Mouse (Mus musculus) heart, embryonic 12.5 days (tissue): ENCODE measurements around the gene Gm14569. TPM values are rescaled to one million over a fixed set of nuclear protein-coding genes. Genes with fewer than 3 reads are reported as not detected.

Experiments used
- ATAC-seq: fragments of 200-750 bp; cut with Nextera tagmentation; 2 replicates; pipeline ENCODE4 v1.8.0; 2017; ENCODE audit warnings: moderate TSS enrichment, moderate library complexity; ENCODE audit not compliant: insufficient number of reproducible peaks, low FRiP score
- H3K27ac ChIP-seq: fragments of 300-500 bp; sonication (generic); 2 replicates; pipeline ENCODE4 v1.5.1; 2016; ENCODE audit warnings: mild to moderate bottlenecking, moderate library complexity; ENCODE audit not compliant: poor library complexity, severe bottlenecking
- H3K27me3 ChIP-seq: fragments of 300-500 bp; sonication (generic); replicated peaks from 2 replicates; pipeline ENCODE4 v1.6.1; 2016; ENCODE audit warnings: mild to moderate bottlenecking, moderate library complexity
- H3K36me3 ChIP-seq: fragments of 300-500 bp; sonication (generic); 2 replicates; pipeline ENCODE4 v1.6.1; 2016; ENCODE audit warnings: mild to moderate bottlenecking, moderate library complexity
- H3K4me1 ChIP-seq: fragments of 300-500 bp; sonication (generic); replicated peaks from 2 replicates; pipeline ENCODE4 v1.6.1; 2016; ENCODE audit warnings: mild to moderate bottlenecking
- H3K4me2 ChIP-seq: fragments of 300-500 bp; sonication (generic); 2 replicates; pipeline ENCODE4 v1.6.1; 2016; ENCODE audit warnings: mild to moderate bottlenecking, moderate library complexity
- H3K4me3 ChIP-seq: fragments of 300-500 bp; sonication (generic); 2 replicates; pipeline ENCODE4 v1.5.1; 2016; ENCODE audit warnings: mild to moderate bottlenecking
- H3K9ac ChIP-seq: fragments of 300-500 bp; sonication (generic); 2 replicates; pipeline ENCODE4 v1.6.1; 2016; ENCODE audit warnings: mild to moderate bottlenecking, moderate library complexity
- H3K9me3 ChIP-seq: fragments of 300-500 bp; sonication (generic); replicated peaks from 2 replicates; pipeline ENCODE4 v1.6.1; 2016; ENCODE audit warnings: mild to moderate bottlenecking, moderate library complexity
- WGBS: fragments of 180-500 bp; shearing (Covaris S2); methylation state at CpG from one replicate; pipeline ENCODE4 v1.1.7; 2016; 5-methylcytosine and 5-hydroxymethylcytosine counted together
- polyA plus RNA-seq: library from polyadenylated mRNA; unstranded; fragments of >200 nt; fragmentation: Nextera tagmentation; extraction: Ambion mirVana; gene quantifications from 2 replicates; pipeline ENCODE4 v1.2.1, GENCODE M21; 2016

Gene Gm14569
- polyA plus RNA-seq, 1 experiment from 2014 or later = not detected

DNA sequence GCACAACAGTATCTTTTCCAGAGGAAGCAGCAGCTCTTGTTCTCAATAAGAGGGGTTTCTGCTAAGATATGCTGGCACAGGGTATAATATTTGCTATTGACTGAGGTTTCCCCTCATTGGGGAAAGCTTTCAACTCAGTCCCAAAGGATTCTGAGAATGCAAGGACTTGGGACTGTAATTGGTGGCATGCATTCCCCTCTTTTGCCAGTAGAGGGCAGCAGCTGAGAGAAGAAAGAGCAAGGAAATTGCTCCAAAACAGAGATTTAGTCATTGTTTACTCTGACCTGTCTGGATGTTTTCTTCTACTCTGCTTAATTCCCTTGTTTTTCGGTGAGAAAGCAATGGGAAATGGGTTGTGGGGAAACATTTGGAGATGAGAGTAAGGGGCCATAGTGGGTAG is 35.6 kb downstream of the Gm14569 start:
- H3K4me1 ChIP-seq = no peaks in the 10 kb centered on the region
- WGBS = 32% methylated on average over 1 of the region's 1 CpGs
- ATAC-seq = no peak
- H3K36me3 ChIP-seq = no peaks in the 10 kb centered on the region
- no peak overlapping the region for H3K9ac ChIP-seq
- H3K27me3 ChIP-seq = no peaks in the 10 kb centered on the region
- no peaks in the 10 kb centered on the region for H3K9me3 ChIP-seq
- H3K27ac ChIP-seq = no peak overlapping the region
- no peak overlapping the region for H3K4me2 ChIP-seq
- H3K4me3 ChIP-seq = no peak overlapping the region

DNA sequence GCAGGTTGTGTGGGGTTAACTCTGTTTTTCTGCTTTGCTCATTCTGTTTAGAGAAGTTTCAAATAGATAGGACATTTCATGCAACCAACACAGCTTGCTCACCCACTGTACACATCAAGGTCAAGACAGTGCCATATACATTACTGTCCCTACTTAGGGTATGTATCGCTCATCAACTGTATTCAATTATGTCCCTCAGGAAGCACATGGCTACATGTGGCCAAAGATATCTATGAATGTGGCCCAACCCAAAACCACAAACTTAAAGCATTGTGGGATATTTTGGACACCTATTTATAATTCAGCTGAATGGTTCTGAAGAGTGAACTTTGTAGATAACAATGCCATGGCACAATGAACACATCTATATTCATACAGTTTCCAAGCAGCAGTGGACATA is 53.7 kb downstream of the Gm14569 start:
- no peaks in the 10 kb centered on the region for H3K4me1 ChIP-seq
- no peaks in the 10 kb centered on the region for H3K9me3 ChIP-seq
- no peak for ATAC-seq
- 91% methylated on average over 1 of the region's 1 CpGs for WGBS
- no peaks in the 10 kb centered on the region for H3K27me3 ChIP-seq
- no peak overlapping the region for H3K9ac ChIP-seq
- no peak overlapping the region for H3K27ac ChIP-seq
- no peak overlapping the region for H3K4me2 ChIP-seq
- H3K36me3 ChIP-seq = no peaks in the 10 kb centered on the region
- no peak overlapping the region for H3K4me3 ChIP-seq

GRCm38 (mm10) chrX:36434993-36435392 is 56.6 kb downstream of the Gm14569 start:
- Histone ChIP-seq H3K9me3 (no peaks in the 10 kb centered on the region), H3K4me3 (no peak overlapping the region), H3K9ac (no peak overlapping the region), H3K36me3 (no peaks in the 10 kb centered on the region), H3K27me3 (no peaks in the 10 kb centered on the region), H3K4me1 (no peaks in the 10 kb centered on the region), H3K4me2 (no peak overlapping the region), H3K27ac (no peak overlapping the region)
- no peak for ATAC-seq
- WGBS = 41% methylated on average over 6 of the region's 6 CpGs

DNA sequence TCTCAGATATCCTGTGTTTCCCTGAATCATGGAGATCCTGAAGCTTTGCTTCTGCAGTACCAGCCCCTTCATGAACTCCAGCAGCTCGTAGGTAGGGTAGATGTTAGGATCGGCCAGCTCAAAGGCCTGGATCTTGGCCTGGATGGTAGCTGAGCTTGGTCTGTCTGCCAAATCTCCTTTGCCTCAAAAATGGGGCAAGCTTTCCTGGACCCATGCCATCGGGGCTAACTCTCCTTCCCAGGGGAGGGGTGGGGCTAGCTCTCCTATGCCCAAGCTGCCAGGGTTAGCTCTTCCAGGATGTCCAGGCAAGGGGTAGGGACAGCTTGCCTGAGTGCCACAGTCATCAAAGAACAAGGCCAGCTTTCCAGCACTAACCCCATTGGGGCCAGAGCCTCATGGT is 72.5 kb downstream of the Gm14569 start:
- 82% methylated on average over 3 of the region's 3 CpGs for WGBS
- H3K4me2 ChIP-seq = no peak overlapping the region
- no peak overlapping the region for H3K27ac ChIP-seq
- H3K4me3 ChIP-seq = no peak overlapping the region
- H3K9me3 ChIP-seq = no peaks in the 10 kb centered on the region
- no peak for ATAC-seq
- H3K36me3 ChIP-seq = no peaks in the 10 kb centered on the region
- H3K4me1 ChIP-seq = no peaks in the 10 kb centered on the region
- H3K27me3 ChIP-seq = no peaks in the 10 kb centered on the region
- H3K9ac ChIP-seq = no peak overlapping the region

- Histone ChIP-seq H3K27me3 (no peaks in the 10 kb centered on the region), H3K4me1 (no peaks in the 10 kb centered on the region), H3K4me3 (no peak overlapping the region), H3K9ac (no peak overlapping the region), H3K27ac (no peak overlapping the region), H3K4me2 (no peak overlapping the region), H3K9me3 (no peaks in the 10 kb centered on the region), H3K36me3 (no peaks in the 10 kb centered on the region)
- 58% methylated on average over 6 of the region's 6 CpGs for WGBS
- no peak for ATAC-seq
Observed at GRCm38 (mm10) chrX:36402316-36402715, 89.3 kb downstream of the Gm14569 start.

- H3K36me3 ChIP-seq = no peaks in the 10 kb centered on the region
- ATAC-seq = no peak
- no peak within 1 kb of the TSS for H3K4me2 ChIP-seq
- no peaks in the 10 kb centered on the region for H3K4me1 ChIP-seq
- no peak within 1 kb of the TSS for H3K4me3 ChIP-seq
- H3K27ac ChIP-seq = no peak within 1 kb of the TSS
- H3K9ac ChIP-seq = no peak within 1 kb of the TSS
- 87% methylated on average over 13 of the region's 13 CpGs for WGBS
- H3K27me3 ChIP-seq = no peaks in the 10 kb centered on the region
- no peaks in the 10 kb centered on the region for H3K9me3 ChIP-seq
Observed at GRCm38 (mm10) chrX:36400980-36401379, 90.7 kb downstream of the Gm14569 start, which contains the start of gene Gm6268. Gm6268 (plus strand) TSS chrX:36401280.

DNA sequence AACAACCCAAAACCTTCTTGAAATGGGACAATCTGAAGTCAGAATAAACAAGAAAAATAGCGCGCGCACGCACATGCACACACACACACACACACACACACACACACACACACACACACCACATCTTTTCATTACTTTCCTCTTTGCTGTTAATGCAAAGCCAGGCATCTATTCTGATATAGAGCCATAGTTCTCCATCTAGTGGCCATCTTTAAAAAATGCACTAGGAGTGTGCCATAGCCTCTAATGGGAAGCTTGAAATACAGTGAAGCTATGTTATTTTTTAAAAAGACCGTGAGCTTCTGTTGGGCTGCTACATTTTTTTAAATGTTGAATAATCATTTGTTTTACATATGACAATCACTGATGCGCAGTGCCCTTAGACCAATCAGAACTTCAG is 98.4 kb downstream of the Gm14569 start:
- Histone ChIP-seq H3K36me3 (no peaks in the 10 kb centered on the region), H3K4me1 (no peaks in the 10 kb centered on the region), H3K9ac (no peak overlapping the region), H3K27me3 (no peaks in the 10 kb centered on the region), H3K27ac (no peak overlapping the region), H3K9me3 (no peaks in the 10 kb centered on the region), H3K4me3 (no peak overlapping the region), H3K4me2 (no peak overlapping the region)
- ATAC-seq = no peak
- WGBS = 43% methylated on average over 6 of the region's 6 CpGs

DNA sequence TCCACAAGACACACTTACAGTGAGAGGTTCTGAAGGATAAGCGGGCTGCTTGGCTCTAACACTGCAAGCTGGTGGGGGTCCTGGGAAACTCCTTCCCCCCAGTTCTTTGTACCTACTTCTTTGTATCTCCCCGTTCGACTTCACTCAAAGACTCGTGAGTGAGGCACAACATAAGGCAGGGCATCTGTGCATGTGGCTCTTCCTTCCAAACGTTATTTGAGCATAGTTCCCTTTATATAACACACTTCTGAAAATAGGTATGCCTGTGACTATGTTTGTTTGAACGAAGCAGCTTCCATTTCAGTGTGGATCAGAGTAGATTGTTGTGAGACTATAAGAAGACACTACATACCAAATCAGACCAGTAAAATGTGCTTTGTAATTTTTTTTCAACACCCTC is 99.0 kb downstream of the Gm14569 start:
- Histone ChIP-seq H3K9ac (no peak overlapping the region), H3K4me1 (no peaks in the 10 kb centered on the region), H3K4me3 (no peak overlapping the region), H3K4me2 (no peak overlapping the region), H3K36me3 (no peaks in the 10 kb centered on the region), H3K9me3 (no peaks in the 10 kb centered on the region), H3K27ac (no peak overlapping the region), H3K27me3 (no peaks in the 10 kb centered on the region)
- no peak for ATAC-seq
- WGBS = 56% methylated on average over 6 of the region's 6 CpGs

DNA sequence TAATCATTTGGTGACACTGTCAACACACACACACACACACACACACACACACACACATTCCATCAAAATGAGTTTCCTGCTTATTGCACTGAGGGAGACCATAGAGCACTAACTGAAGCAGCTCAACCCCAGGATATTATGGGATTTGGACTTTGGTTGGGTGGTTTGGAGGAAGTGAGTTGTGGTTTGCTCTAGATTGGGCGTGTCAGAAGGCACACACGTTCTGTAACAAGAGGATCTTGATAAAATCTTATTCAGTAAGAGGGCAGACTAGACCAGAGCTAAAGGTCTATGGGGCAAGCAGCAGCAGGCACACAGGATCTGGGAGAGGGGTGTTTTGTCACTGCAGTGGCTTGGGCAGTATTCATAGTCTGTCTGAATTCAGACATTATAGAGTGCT is 101.1 kb downstream of the Gm14569 start:
- WGBS = 37% methylated on average over 2 of the region's 2 CpGs
- no peak overlapping the region for H3K9ac ChIP-seq
- no peaks in the 10 kb centered on the region for H3K27me3 ChIP-seq
- no peak for ATAC-seq
- H3K9me3 ChIP-seq = no peaks in the 10 kb centered on the region
- no peak overlapping the region for H3K4me2 ChIP-seq
- H3K4me1 ChIP-seq = no peaks in the 10 kb centered on the region
- no peak overlapping the region for H3K4me3 ChIP-seq
- no peaks in the 10 kb centered on the region for H3K36me3 ChIP-seq
- H3K27ac ChIP-seq = no peak overlapping the region

GRCm38 (mm10) chrX:36389971-36390370 is 101.7 kb downstream of the Gm14569 start:
- Histone ChIP-seq H3K27me3 (no peaks in the 10 kb centered on the region), H3K9ac (no peak overlapping the region), H3K36me3 (no peaks in the 10 kb centered on the region), H3K27ac (no peak overlapping the region), H3K9me3 (no peaks in the 10 kb centered on the region), H3K4me2 (no peak overlapping the region), H3K4me3 (no peak overlapping the region), H3K4me1 (no peaks in the 10 kb centered on the region)
- 52% methylated on average over 3 of the region's 3 CpGs for WGBS
- no peak for ATAC-seq

DNA sequence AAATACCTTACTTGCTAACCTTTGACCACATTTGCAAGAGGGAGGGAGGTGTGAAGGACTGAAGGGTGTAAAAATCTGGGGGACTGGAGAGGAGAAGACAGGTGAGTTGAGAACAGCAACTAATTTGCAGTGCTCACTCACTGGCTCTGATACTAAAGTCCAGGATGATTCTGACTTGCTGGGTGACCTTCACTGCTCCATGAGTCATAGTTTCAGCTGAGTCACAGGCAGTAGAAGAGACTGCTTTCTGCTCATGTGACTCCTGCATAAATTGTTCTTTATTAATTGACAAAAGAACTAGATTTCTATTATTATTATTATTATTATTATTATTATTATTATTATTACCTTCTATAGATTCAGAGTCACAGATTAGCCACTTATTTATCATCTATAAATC is 106.3 kb downstream of the Gm14569 start:
- no peak overlapping the region for H3K27ac ChIP-seq
- no peak for ATAC-seq
- no peak overlapping the region for H3K9ac ChIP-seq
- no peaks in the 10 kb centered on the region for H3K27me3 ChIP-seq
- no peak overlapping the region for H3K4me3 ChIP-seq
- no peaks in the 10 kb centered on the region for H3K4me1 ChIP-seq
- H3K4me2 ChIP-seq = no peak overlapping the region
- H3K36me3 ChIP-seq = no peaks in the 10 kb centered on the region
- H3K9me3 ChIP-seq = no peaks in the 10 kb centered on the region
